Mouse (Mus musculus): Measurements from ENCODE around the gene Usp3.

- TF ChIP-seq CTCF (conservative IDR thresholded peaks at IDR 0.05 in 1 of 2, IDR thresholded peaks at IDR 0.05 in 1 of 2; ENCODE audit: low read depth in 2 of 2, low read length in 2 of 2) (no peak), MAFK (IDR thresholded peaks at IDR 0.05; ENCODE audit: insufficient replicate concordance, low read length) (no peak), ZC3H11A (IDR thresholded peaks at IDR 0.05; ENCODE audit: low read depth, low read length) (no peak), CHD2 (IDR thresholded peaks at IDR 0.05; ENCODE audit: low read length) (no peak), JUN (IDR thresholded peaks at IDR 0.05; ENCODE audit: insufficient read depth, low read depth, low read length) (no peak), USF2 (conservative IDR thresholded peaks at IDR 0.05; ENCODE audit: low read depth, low read length) (no peak), KAT2A (IDR thresholded peaks at IDR 0.05; ENCODE audit: insufficient replicate concordance, low read length) (no peak)
Observed at GRCm38 (mm10) chr9:66590051-66590450, 2.9 kb downstream of the Usp3 start.

All from CH12.LX (cell line).